Comparison of ENCODE assay signal across 17 mouse cellular contexts in the genomic region with DNA sequence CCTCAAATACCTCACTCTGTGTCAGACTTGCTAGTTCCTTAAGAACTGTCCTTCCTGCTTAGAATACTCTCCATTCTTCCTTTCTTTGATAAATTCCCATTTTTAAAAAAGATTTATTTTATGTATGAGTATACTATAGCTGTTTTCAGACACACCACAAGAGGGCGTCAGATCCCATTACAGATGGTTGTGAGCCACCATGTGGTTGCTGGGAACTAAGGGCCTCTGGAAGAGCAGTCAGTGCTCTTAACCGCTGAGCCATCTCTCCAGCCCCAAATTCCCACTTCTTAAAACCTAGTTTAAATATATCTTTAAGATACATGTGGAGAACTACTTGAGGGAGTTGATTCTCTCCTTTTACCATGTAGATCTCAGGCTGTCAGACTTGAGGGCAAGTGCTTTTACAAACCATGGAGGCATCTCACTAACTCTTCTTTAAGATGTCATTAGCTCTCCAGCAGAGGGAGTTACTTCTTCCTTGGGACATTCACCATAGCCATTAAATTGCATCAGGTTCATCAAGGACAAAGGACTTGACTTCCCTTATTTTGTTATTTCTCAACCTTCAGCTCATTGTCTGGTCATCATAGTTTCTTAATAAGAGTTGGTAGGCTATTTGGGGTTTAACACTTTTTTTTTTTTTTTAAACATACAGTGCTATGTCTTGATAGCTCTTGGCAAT. TPM values are rescaled to one million over a fixed set of nuclear protein-coding genes. Genes with fewer than 3 reads are reported as not detected.
DNase-seq lines count a peak whose midpoint lies in the region; ATAC-seq and TF ChIP-seq lines count a peak whose summit lies in the region.
"Had no signal": no experiment of that assay in that cellular context is flagged by ENCODE, and none has a peak within 500 bp of the region (broad histone marks: within the 10 kb centered on the region; RNA-seq: fewer than 3 reads in every experiment).

No protein-coding gene starts in this region.

- DNase-seq in CD4-positive, CD25-positive, alpha-beta regulatory T cell, adult 2 months (ENCODE audit: low read depth, low spot score), result peak; percentile 19
- no peak for DNase-seq in lung, adult 2 months
- no peak for DNase-seq in lung, adult 18-20 months
- DNase-seq in adrenal gland, adult 2 months, result no peak
- DNase-seq: adrenal gland, postnatal 10 days; cerebellum, postnatal 25 days; heart, postnatal 36 days; spleen, adult 18-20 months had no signal

- no peak overlapping the region for H3K4me2 ChIP-seq in forebrain, embryonic 13.5 days
- H3K4me2 ChIP-seq: embryonic facial prominence, embryonic 13.5 days; forebrain, embryonic 12.5 days; neural tube, embryonic 13.5 days had no signal

- no peaks in the 10 kb centered on the region for H3K27me3 ChIP-seq in forebrain, embryonic 13.5 days
- H3K27me3 ChIP-seq: embryonic facial prominence, embryonic 13.5 days; forebrain, embryonic 12.5 days; neural tube, embryonic 13.5 days had no signal

- H3K36me3 ChIP-seq in forebrain, embryonic 13.5 days (ENCODE audit: poor library complexity, severe bottlenecking), result no peaks in the 10 kb centered on the region
- H3K36me3 ChIP-seq: embryonic facial prominence, embryonic 13.5 days; forebrain, embryonic 12.5 days; heart, embryonic 10.5 days; neural tube, embryonic 13.5 days had no signal

- no peaks in the 10 kb centered on the region for H3K9me3 ChIP-seq in forebrain, embryonic 13.5 days (replicated peaks)
- H3K9me3 ChIP-seq: embryonic facial prominence, embryonic 13.5 days; forebrain, embryonic 12.5 days; heart, embryonic 10.5 days; neural tube, embryonic 13.5 days had no signal

- 0 out of 2 replicates have a peak, but pooled peaks have one; percentile 2 for TF ChIP-seq CTCF in lung, adult 2 months (IDR thresholded peaks at IDR 0.05; ENCODE audit: insufficient read depth, low read length)

- TF ChIP-seq POLR2A in lung, adult 2 months (IDR thresholded peaks at IDR 0.05; ENCODE audit: borderline replicate concordance, extremely low read depth, low read depth, low read length), result no peak

- H3K27ac ChIP-seq in forebrain, embryonic 13.5 days, result no peak overlapping the region
- H3K27ac ChIP-seq: embryonic facial prominence, embryonic 13.5 days; forebrain, embryonic 12.5 days; heart, embryonic 10.5 days; neural tube, embryonic 13.5 days had no signal

- H3K9ac ChIP-seq in forebrain, embryonic 13.5 days, result no peak overlapping the region
- H3K9ac ChIP-seq: embryonic facial prominence, embryonic 13.5 days; forebrain, embryonic 12.5 days; neural tube, embryonic 13.5 days had no signal

- H3K4me1 ChIP-seq in lung, adult 2 months (ENCODE audit: control insufficient read depth, insufficient read depth, low read length), result peaks cover 4% of the 10 kb centered on the region
- H3K4me1 ChIP-seq in forebrain, embryonic 13.5 days, result peaks cover 11% of the 10 kb centered on the region

- no peak for ATAC-seq in CD4-positive, CD25-positive, alpha-beta regulatory T cell, adult 4 months
- ATAC-seq in activated CD4-positive, CD25-positive, alpha-beta regulatory T cell, adult 4 months, result peak; percentile 30
- peak; percentile 97 for ATAC-seq in monocyte, adult 5-6 weeks (replicated peaks; ENCODE audit: insufficient number of reproducible peaks, low FRiP score, low TSS enrichment, poor library complexity, severe bottlenecking)
- ATAC-seq in forebrain, embryonic 13.5 days, result no peak
- ATAC-seq: midbrain, embryonic 16.5 days had no signal

- 77% methylated on average over 2 of the region's 2 CpGs for WGBS in lung, adult 2 months
- WGBS in forebrain, embryonic 13.5 days, result 75% methylated on average over 2 of the region's 2 CpGs

- H3K4me3 ChIP-seq in lung, adult 2 months (replicated peaks; ENCODE audit: extremely low read depth, low read depth, low read length), result no peak overlapping the region
- no peak overlapping the region for H3K4me3 ChIP-seq in forebrain, embryonic 13.5 days
- H3K4me3 ChIP-seq: embryonic facial prominence, embryonic 13.5 days; forebrain, embryonic 12.5 days; heart, embryonic 10.5 days; neural tube, embryonic 13.5 days had no signal

RNA-seq across cellular contexts. Expression of gene Nr2c2, which starts 9.6 kb away (rescaled TPM):
- polyA plus RNA-seq in CD4-positive, CD25-positive, alpha-beta regulatory T cell, adult 4 months (2017; shearing (Covaris generic)), result 10 to 100 TPM; 75.5 to 86.4 TPM
- 15.0 and 22.1 TPM in 2 replicates for polyA plus RNA-seq in lung, adult 2 months (2012; rRNA removed)
- 10 to 100 TPM; 66.0 to 72.5 TPM for polyA plus RNA-seq in activated CD4-positive, CD25-positive, alpha-beta regulatory T cell, adult 4 months (2017; shearing (Covaris generic))
- 62.5 to 89.1 TPM (median 62.9 TPM) in 3 replicates for total RNA-seq in monocyte, adult 5-6 weeks (2017)
- polyA plus RNA-seq in forebrain, embryonic 13.5 days (2015; fragmentation: Nextera tagmentation; extraction: Ambion mirVana), result 21.7 and 24.9 TPM in 2 replicates
- 10 to 100 TPM; 32.4 to 41.1 TPM for total RNA-seq in adrenal gland, adult 2 months (2021)
- polyA plus RNA-seq in adrenal gland, adult 2 months (2012; rRNA removed), result 8.1 and 12.0 TPM in 2 replicates

Comparison
In these comparisons a context has a peak if more than half of its experiments do, and no peak if none do; other contexts are left out.
1. ATAC-seq: peak in activated CD4-positive, CD25-positive, alpha-beta regulatory T cell, adult 4 months (single experiment) and monocyte, adult 5-6 weeks (single experiment); none in CD4-positive, CD25-positive, alpha-beta regulatory T cell, adult 4 months (single experiment) and forebrain, embryonic 13.5 days (single experiment).